Mouse (Mus musculus): ENCODE results near the gene Cic. TPM values are rescaled to one million over a fixed set of nuclear protein-coding genes. Genes with fewer than 3 reads are reported as not detected.
A peak's percentile ranks its signal among the peaks of the same experiment; 100 is the strongest.
"Not testable (repeated sequence)": the region's sequence is repeated elsewhere in the genome, so short reads cannot be mapped to it uniquely, and the experiment has no call there.

Cic gene
- polyA plus RNA-seq, 1 experiment from 2014 or later, result 18.5 TPM

DNA sequence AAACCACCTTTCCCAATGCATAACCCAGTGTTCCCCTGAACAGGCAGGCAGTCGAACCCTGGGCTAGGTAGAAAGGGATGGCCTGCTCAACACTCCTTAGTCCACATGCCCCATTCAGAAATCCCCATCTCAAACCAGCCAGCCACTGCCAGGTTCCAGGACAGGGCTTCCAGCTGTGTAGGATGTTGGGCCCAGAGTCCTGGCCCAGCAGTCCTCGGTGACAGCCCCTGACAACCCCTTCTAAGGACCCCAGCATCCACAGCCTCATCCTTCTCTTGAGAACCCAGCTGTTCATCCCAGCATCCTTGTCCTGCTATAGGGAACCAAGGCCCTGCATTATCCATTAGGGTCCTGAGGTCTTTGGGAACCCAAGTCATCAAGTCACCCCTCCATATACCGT, 20.0 kb upstream of the Cic start:
- no peak for DNase-seq (ENCODE audit: low spot score)
- H3K4me3 ChIP-seq, result peak overlapping the region; percentile 78
- no peaks in the 10 kb centered on the region for H3K27me3 ChIP-seq (ENCODE audit: low read depth, poor library complexity, severe bottlenecking)
- peaks cover 48% of the 10 kb centered on the region for H3K36me3 ChIP-seq
- WGBS, result 32% methylated on average over 3 of the region's 3 CpGs
- H3K4me1 ChIP-seq, result peaks cover 63% of the 10 kb centered on the region
- H3K27ac ChIP-seq (replicated peaks), result peak overlapping the region; percentile 96
- no peaks in the 10 kb centered on the region for H3K9me3 ChIP-seq (replicated peaks)

DNA sequence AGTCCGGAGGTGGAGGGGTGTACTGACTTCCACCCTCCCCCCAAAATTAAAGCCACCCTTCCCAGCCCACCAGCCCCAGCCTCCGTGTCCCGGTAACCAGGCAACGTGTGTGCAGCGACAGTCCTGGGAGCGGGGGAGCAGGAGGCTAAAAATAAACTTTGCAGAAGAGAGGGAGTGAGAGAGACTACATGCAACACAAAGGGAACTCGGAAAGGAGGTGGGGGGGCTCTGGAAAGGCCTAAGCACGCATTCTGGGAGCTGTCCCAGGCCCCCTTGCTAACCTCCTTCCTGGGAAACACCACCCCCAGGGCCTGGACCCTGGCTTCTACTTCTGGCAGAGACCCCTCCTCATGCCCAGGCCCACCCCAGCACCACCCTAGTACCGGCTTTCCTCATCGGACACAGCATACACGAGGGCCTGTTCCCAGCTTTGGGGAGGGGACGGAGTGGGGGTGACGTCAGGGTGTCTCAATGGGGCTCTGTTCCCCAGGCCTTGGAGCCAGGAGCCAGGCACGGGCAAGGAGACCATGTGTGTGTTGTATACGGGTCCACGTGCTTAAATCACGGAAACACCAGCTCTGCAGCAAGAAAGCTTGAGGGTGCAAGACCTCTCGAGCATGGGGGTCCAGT, 19.4 kb upstream of the Cic start:
- peak overlapping the region; percentile 96 for H3K27ac ChIP-seq (replicated peaks)
- peak; percentile 59 for DNase-seq (ENCODE audit: low spot score)
- H3K4me3 ChIP-seq, result peak overlapping the region; percentile 78
- WGBS, result 2% methylated on average over 18 of the region's 18 CpGs
- H3K9me3 ChIP-seq (replicated peaks), result no peaks in the 10 kb centered on the region
- peaks cover 42% of the 10 kb centered on the region for H3K36me3 ChIP-seq
- peaks cover 63% of the 10 kb centered on the region for H3K4me1 ChIP-seq
- H3K27me3 ChIP-seq (ENCODE audit: low read depth, poor library complexity, severe bottlenecking), result no peaks in the 10 kb centered on the region

DNA sequence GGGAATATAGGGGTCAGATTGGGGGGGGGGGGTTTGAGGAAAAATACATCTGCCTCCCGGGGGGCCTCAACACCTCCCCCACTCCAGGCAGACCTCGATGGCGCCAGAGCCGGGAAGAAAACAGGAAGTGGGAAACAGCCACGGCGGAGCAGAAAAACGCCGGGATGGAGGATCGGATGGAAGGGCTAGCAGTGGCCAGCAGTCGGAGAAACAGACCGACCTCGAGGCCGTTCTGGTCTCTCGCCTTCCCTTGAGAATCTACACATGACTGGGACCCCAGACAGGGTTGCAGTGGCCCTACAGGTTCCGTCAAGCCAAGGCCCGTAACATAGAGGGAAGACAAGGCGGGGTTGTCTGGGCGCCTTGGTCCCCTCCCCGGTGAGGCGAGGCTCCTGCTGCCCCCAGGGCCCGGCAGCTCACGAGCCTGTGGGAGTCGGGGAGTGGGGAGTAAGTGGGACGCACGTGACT, 18.6 kb upstream of the Cic start:
- peaks cover 34% of the 10 kb centered on the region for H3K36me3 ChIP-seq
- H3K27ac ChIP-seq (replicated peaks), result peak overlapping the region; percentile 96
- no peak for DNase-seq (ENCODE audit: low spot score)
- WGBS, result under 1% methylated on average over 25 of the region's 25 CpGs
- H3K9me3 ChIP-seq (replicated peaks), result no peaks in the 10 kb centered on the region
- no peaks in the 10 kb centered on the region for H3K27me3 ChIP-seq (ENCODE audit: low read depth, poor library complexity, severe bottlenecking)
- H3K4me3 ChIP-seq, result peak overlapping the region; percentile 78
- peaks cover 63% of the 10 kb centered on the region for H3K4me1 ChIP-seq

DNA sequence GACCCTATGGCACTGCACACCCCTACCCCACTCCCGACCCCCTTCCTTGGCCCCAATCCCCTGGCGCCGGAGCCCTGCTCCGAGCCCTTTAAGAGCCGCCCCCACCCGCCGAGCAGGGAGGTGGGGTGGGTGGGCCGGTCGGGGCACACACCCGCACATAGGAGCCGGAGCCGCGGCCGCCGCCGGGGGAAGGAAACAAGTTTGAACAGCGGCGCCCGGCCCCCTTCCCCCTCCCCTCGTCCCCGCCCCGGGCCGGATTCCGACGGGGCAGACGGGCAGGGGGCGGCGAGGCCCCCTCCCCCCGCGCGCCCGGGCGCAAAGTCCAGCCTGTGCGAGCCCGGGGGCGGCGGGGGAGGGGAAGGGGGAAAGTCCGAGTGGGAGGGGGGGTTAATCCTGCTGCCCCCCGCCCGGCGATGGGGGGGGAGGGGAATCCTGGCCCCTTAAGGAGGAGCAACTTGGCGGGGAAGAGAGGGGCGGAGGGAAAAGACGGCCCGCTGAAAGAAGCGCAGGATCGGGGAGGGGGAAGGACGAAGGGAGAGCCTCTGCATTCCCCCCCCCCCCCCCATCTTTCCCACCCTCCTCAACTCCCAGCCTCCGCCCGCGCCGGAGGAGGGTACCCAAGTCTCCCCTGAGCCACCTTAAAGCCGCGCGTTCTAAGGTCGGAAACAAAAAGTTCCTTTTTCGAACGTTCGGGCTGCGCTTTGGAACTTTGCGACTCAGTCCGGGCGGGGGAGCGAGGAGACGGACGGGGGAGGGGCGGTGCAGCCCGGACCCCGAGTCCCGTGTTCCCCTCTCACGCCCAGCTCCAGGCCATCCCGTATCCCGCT, 18.0 kb upstream of the Cic start:
- peak overlapping the region; percentile 78 for H3K4me3 ChIP-seq
- WGBS, result under 1% methylated on average over 59 of the region's 73 CpGs
- H3K27ac ChIP-seq (replicated peaks), result peak overlapping the region; percentile 96
- no peaks in the 10 kb centered on the region for H3K27me3 ChIP-seq (ENCODE audit: low read depth, poor library complexity, severe bottlenecking)
- H3K9me3 ChIP-seq (replicated peaks), result no peaks in the 10 kb centered on the region
- H3K4me1 ChIP-seq, result peaks cover 62% of the 10 kb centered on the region
- peaks cover 28% of the 10 kb centered on the region for H3K36me3 ChIP-seq
- DNase-seq (ENCODE audit: low spot score), result peak; percentile 88

DNA sequence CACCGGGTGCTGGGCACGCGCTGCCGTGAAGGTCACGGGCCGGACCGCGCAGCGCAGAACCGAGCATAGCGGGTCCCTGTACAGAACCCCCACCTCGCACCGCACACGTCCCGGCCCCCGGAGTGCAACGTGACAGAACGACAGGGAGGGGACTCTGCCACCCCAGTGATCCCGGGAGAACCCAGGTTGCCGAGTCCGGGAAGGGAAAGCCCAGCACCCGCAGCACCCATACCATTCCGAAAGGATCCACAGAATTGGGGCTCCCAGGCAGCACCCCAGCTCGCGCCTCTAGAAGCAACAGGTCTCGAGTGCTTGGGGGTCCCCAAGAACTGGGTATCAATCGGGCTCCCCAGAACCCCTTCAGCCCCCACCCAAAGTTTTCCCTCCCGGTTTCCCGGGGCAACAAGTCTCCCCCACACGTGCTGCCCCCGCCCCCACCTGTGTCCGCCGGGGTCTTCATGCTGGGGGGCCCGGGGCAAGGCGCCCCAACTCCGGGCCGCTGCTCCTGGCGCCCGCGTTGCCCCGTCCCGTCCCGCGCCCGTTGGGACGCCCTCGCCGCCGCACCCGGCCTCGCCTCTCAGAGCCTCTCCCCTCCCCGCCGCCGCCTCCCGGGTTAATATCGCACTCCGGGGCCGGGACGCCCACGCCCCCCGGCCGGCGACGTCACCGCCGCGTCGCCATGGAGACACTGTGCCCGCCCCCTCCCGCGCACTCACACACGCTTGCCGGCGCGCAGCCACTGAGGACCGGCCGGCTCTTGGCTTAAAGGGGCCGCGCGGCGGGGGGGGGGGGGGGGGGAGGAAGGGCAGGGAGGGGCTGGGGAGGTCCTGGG, 17.1 kb upstream of the Cic start, which contains the start of gene Erf:
TSS of gene Erf (minus strand) at position 621 of the 832 bp plus-strand sequence.
- Histone ChIP-seq H3K4me1 (peaks cover 59% of the 10 kb centered on the region), H3K4me3 (peak within 1 kb of the TSS; percentile 78), H3K27me3 (ENCODE audit: low read depth, poor library complexity, severe bottlenecking) (no peaks in the 10 kb centered on the region), H3K9me3 (replicated peaks) (no peaks in the 10 kb centered on the region), H3K27ac (replicated peaks) (peak within 1 kb of the TSS; percentile 96), H3K36me3 (peaks cover 19% of the 10 kb centered on the region)
- DNase-seq (ENCODE audit: low spot score), result peak; percentile 96
- under 1% methylated on average over 78 of the region's 81 CpGs for WGBS

DNA sequence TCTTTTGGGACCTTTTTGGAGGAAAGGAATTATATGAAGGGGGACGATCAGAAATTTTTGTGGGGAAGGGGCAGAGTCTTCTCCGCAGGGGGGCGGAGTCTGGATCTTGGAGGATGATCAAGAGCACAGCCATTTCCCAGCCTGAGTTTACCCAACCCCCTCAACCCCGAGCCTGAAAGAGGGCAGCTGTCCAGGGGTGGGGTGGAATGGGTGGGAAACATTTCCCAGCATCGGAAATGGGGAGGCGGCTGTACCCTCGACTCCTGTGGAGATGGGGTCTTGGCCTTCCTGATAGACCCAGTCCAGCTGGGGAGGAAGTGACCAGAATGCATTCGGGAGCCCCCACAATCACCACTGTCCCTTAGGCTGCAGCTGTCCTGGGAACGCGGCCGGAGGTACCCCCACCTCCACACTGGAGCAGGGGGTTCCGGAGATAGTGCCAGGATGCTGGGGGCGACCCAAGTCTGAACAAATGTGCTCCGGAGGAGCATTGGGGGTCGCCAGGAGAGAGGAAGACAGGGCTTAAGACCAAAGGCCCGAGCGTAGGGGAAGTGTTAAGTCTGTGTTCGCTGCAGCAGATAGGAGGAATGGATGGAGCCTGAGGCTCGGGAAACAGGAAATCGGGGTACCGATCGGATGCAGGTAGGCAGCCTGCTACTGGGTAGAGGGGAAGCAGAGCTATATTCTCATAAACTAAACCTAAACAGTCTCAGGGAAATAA, 16.3 kb upstream of the Cic start:
- H3K4me1 ChIP-seq, result peaks cover 54% of the 10 kb centered on the region
- peak overlapping the region; percentile 78 for H3K4me3 ChIP-seq
- WGBS, result under 1% methylated on average over 22 of the region's 22 CpGs
- H3K27me3 ChIP-seq (ENCODE audit: low read depth, poor library complexity, severe bottlenecking), result no peaks in the 10 kb centered on the region
- H3K9me3 ChIP-seq (replicated peaks), result no peaks in the 10 kb centered on the region
- H3K27ac ChIP-seq (replicated peaks), result peak overlapping the region; percentile 96
- peaks cover 11% of the 10 kb centered on the region for H3K36me3 ChIP-seq
- no peak for DNase-seq (ENCODE audit: low spot score)

DNA sequence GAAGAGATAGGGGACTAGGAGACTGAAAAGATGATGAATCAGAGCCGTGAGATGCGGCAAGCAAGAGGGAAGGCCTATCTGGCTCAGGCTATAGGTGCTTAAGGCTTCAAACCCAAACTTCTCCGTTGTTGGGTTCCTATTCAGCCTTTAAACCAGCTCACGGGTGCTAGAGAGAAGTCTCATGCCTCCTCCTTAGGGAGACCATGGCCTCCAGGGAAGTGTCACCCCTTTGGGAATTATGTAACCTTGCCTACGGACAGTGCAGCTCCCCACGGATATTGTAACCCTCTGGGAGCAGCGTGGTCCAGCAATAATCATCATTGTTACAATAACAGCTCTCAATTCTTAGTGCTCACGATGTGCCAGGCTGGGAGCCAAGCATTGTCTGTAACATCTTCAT, 15.7 kb upstream of the Cic start:
- peaks cover 48% of the 10 kb centered on the region for H3K4me1 ChIP-seq
- no peak for DNase-seq (ENCODE audit: low spot score)
- H3K36me3 ChIP-seq, result peaks cover 5% of the 10 kb centered on the region; the same call in 1 of the 2 replicates
- WGBS, result 15% methylated on average over 8 of the region's 8 CpGs
- peak overlapping the region; percentile 78 for H3K4me3 ChIP-seq
- H3K27me3 ChIP-seq (ENCODE audit: low read depth, poor library complexity, severe bottlenecking), result no peaks in the 10 kb centered on the region
- no peaks in the 10 kb centered on the region for H3K9me3 ChIP-seq (replicated peaks)
- peak overlapping the region; percentile 96 for H3K27ac ChIP-seq (replicated peaks)

DNA sequence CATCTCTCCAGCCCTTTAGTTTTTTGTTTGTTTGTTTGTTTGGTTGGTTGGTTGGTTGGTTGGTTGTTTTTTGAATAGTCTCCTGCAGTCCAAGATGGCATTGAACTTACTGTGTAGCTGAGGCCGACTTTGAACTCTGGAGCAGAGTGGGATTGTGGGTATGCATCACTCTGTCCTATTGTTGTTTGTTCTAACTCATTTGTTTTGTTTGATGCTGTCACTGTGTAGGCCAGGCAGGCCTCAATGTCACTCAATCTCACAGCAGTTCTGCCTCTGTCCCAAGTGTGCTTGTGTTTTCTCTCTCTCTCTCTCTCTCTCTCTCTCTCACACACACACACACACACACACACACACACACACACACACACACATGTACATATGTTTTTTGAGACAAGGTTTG, 5.6 kb upstream of the Cic start:
- H3K27me3 ChIP-seq (ENCODE audit: low read depth, poor library complexity, severe bottlenecking), result peaks cover 6% of the 10 kb centered on the region; the same call in 1 of the 2 replicates
- no peaks in the 10 kb centered on the region for H3K36me3 ChIP-seq
- WGBS, result 89% methylated on average over 1 of the region's 1 CpGs
- H3K4me3 ChIP-seq, result no peak overlapping the region
- H3K27ac ChIP-seq (replicated peaks), result no peak overlapping the region
- H3K4me1 ChIP-seq, result peaks cover 18% of the 10 kb centered on the region
- DNase-seq (ENCODE audit: low spot score), result no peak
- H3K9me3 ChIP-seq (replicated peaks), result no peaks in the 10 kb centered on the region

DNA sequence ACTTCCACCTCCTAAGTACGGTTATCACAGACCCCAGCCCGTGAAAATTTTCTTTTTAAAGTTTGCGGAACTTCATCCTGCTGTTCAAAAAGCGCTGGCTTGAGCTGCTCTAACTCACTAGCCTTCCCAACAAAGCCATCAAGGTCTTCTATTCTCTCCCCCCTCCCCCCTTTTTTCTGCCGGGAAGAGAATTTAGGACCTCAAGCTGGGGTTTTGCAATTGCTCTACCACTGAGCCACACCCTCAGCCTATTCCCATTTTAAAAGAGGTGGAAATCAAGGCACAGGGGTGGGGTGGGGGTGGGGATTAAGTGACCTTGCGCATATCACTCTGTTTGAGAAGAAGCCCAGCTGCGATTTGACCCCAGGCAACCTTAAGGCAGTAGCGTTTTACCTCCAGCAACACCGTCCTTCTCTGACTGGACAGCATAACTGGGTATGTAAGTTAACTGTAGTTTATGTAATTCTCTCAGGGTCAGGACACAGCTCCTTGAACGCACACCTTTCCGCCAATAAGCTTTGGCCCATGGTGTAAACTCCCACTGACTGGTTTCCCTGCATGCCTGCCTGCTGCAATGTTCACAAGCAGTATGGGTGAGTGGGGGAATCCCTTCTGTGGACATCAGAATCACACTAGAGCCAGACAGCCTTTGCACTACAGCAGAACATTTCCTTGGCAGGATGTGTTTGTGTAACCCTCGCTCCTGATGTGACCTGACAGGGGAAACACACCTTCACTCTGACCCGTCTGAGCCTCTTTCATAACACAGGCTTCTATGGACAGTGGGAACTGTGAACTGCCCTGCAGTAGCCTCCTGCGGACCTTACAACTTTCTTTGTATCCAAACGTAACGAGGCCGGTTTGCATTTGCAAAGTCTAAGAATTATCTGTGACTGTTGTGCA, 3.3 kb upstream of the Cic start:
- 26% methylated on average over 17 of the region's 17 CpGs for WGBS
- Histone ChIP-seq H3K4me1 (peaks cover 31% of the 10 kb centered on the region), H3K27ac (replicated peaks) (no peak overlapping the region; the same call in 1 of the 2 replicates), H3K27me3 (ENCODE audit: low read depth, poor library complexity, severe bottlenecking) (peaks cover 6% of the 10 kb centered on the region; the same call in 1 of the 2 replicates), H3K4me3 (no peak overlapping the region), H3K9me3 (replicated peaks) (no peaks in the 10 kb centered on the region), H3K36me3 (no peaks in the 10 kb centered on the region)
- DNase-seq (ENCODE audit: low spot score), result no peak

DNA sequence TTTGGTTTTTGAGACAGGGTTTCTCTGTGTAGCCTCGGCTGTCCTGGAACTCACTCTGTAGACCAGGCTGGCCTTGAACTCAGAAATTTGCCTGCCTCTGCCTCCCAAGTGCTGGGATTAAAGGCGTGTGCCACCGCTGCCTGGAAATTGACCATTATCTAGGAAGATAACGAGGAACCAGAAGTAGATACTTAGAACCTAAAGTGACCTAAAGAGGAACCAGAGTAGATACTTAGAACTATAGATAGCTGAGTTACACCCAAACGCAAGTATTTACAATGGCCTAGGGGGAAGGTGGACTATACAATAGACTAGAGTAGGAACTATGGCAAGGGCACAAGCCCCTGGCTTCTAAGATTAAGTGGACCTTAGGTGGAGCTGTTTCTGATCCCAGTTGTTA, 1.8 kb upstream of the Cic start:
- not testable (repeated sequence) for H3K9me3 ChIP-seq (replicated peaks); H3K36me3 ChIP-seq; H3K4me3 ChIP-seq; DNase-seq (ENCODE audit: low spot score); H3K27me3 ChIP-seq (ENCODE audit: low read depth, poor library complexity, severe bottlenecking); H3K27ac ChIP-seq (replicated peaks)
- WGBS, result 92% methylated on average over 5 of the region's 5 CpGs
- peaks cover 44% of the 10 kb centered on the region for H3K4me1 ChIP-seq

Measured in midbrain, embryonic 10.5 days (tissue).